Mouse (Mus musculus) olfactory bulb, adult 2 months (tissue): ENCODE data around the gene Gimap7.

ENCODE experiments used
- CTCF ChIP-seq: fragments of 200-500 bp; IDR thresholded peaks from 2 replicates; pipeline ENCODE4 v1.5.1; 2012; ENCODE audit warnings: low read depth, mild to moderate bottlenecking, low read length, moderate library complexity; ENCODE audit not compliant: insufficient read depth
- POLR2A ChIP-seq: fragments of 200-500 bp; IDR thresholded peaks from 2 replicates; pipeline ENCODE4 v1.6.1; 2012; ENCODE audit warnings: mild to moderate bottlenecking, low read depth, low read length, moderate library complexity; ENCODE audit not compliant: insufficient read depth

DNA sequence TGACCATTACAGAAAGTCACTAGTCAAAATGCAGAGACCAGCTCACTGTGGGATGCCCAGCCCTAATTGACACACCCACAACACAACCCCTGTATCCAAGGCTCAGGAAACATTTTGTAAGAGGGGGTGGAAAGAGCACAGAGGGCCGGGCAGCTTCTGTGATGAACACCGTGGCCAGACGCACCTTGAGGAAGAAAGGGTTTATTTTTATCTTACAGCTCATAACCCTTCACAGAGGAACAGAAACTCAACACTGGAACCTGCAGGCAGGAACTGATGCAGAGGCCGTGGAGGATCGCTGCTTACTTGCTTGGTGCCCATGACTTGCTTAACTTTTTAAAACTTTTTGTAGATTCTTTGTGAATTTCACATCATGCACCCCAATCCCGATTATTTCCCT is 25.5 kb upstream of the Gimap7 start:
- no peak for TF ChIP-seq POLR2A
- no peak for TF ChIP-seq CTCF
